Mouse (Mus musculus) adipose tissue, adult 10 weeks (tissue): ENCODE data around the gene Pkd1l3. TPM values are rescaled to one million over a fixed set of nuclear protein-coding genes. Genes with fewer than 3 reads are reported as not detected.

Source experiments
- polyA plus RNA-seq: library from polyadenylated mRNA; stranded (reverse); fragments of 350-450 nt; fragmentation: Illumina TruSeq; extraction: RNeasy Lipid Tissue Mini Kit (QIAGEN cat#74804); gene quantifications from one replicate; pipeline ENCODE4 v1.2.3, GENCODE M21; 2014; ENCODE audit warnings: low read depth, low replicate concordance

Gene Pkd1l3
- polyA plus RNA-seq = 1.2 TPM

DNA sequence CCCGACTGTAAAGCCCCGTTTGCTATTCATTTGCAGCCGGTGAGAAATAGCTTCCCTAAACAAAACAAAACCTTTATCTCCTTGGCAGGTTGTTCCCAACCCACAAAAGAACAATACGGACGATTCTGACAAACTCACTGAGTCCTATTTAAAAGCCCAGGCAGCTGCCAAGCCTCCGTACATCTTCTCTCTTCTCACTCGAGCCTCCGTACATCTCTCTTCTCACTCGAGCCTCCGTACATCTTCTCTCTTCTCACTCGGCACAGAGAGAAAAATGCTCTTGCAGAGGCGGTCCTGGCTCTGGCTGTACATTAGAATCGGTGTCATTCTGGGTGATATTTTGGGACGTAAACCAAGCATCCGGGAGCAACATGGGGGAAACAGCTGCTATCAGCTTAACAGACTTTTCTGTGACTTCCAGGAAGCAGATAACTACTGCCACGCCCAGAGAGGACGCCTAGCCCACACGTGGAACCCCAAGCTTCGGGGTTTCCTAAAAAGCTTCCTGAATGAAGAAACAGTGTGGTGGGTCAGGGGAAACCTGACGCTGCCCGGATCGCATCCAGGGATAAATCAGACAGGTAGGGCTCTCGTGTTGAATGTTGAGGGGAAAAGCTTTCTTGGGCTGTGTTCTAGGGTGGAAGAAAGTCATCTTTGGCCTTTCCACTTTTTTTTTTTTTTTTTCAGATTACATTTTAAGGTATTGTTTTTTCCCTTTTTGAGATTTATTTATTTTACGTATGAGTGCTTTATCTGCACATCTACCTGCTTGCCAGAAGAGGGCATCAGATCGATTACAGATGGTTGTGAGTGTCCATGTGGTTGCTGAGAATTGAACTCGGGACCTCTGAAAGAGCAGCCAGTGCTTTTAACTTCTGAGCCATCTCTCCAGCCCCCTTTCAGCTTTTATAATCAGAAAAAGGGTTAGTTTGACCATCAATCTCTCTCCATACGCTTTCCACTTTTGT, at the start of gene Pkd1l3:
TSS of gene Pkd1l3 (plus strand) at position 275 of the 968 bp plus-strand sequence.

DNA sequence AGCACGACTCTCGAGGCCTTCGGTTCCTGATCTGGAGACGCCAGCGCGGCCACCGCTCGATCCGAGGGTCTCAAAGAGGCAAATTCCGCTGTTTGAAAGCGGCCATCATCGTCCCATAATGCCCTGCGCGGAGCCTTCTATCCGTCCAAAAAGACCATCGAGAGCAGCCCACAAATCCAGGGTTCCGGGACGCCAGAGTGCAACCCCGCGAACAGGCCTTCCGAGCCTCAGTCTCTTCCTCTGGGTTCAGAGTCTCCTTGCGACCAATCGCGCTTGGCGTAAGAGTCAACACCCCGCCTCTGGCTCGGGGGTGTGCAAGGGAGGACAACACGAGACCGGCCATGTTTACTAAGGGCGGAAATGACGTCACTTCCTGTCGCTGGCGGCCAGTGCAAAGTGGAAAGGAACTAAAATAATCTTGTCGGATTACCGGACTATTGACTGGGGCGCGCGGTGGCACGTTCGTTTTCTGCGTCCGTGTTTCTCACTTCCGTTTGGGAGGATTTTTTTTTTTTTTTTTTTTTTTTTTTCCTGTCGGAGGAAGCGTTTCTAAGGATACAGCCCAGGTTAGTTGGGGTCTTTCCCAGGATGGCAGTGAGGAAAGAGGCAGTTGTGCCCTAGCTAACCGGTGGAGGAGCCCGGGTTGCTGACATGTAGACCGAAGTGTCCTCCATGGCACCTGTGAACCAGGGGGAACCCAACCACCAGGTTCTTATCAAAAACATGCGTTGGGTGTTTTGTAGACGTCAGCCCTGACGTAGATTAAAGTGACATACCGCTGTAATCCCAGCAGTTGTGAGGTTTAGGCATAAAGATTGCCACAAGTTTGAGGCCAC, 48.6 kb upstream of the Pkd1l3 start, which contains the start of the genes Dhx38 and Txnl4b:
TSS of gene Dhx38 (minus strand) at position 364 of the 836 bp plus-strand sequence.
TSS of gene Txnl4b (plus strand) at position 395 of the 836 bp plus-strand sequence.

DNA sequence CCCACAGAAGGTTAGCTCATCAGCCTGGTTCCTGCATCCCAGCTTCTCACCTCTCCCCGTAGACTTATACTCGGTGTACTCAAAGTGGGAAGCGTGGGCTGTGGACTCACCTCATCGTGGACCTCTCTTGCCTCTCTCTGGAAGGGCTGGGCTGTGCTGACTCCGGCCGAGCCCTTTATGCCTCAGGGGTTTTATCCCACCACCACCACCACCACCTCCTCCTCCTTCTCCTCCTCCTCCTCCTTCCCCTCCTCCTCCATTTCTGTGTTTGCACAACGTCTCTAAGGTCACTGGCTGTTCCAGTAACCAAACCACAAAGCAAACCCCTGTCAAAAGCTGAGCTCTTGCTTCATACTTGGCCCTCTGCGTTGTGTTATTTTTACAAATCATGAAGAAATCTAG, 35.4 kb upstream of the Pkd1l3 start, which contains the start of gene Hp:
TSS of gene Hp (minus strand) at position 273 of the 402 bp plus-strand sequence.

DNA sequence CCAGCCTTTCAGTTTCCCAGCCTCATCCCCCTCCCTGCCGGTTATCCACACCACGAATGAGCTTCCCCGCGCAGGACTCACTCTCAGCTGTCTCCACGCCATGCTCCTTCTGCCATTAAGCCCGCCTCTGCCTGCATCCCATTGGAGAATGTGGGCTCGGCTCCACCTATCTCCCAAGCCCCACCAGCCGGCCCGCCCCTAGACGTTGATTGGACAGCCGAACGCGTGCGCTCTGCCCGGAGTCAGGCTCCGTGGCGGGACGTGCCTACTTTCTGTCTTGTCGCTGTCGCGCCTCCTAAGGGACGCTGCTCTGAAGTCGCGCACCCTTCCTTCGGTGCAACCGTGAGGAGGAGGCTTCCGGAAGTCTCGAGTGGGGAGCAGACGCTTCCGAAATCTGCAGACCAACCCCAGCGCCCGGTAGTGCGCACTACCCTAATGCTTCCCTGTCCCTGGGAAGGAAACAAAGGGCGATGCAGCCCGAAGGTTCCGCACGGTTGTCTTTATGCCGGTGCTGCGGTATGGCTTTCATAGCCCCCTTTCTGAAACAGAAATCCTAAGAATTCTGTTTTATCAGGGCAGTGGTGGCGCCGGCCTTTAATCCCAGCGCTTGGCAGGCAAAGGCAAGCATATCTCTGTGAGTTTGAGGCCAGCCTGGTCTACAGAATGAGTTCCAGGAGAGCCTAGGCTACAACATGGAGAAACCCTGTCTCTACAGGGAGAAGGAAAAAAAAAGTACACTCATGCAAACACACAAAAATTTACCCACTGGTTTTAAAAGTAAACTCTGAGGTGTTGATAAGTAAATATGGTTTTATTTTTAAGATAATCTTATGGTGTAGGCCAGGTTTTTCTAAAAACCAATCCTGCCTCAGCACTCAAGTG, 5.8 kb upstream of the Pkd1l3 start, which contains the start of gene Dhodh:
TSS of gene Dhodh (minus strand) at position 403 of the 882 bp plus-strand sequence.

DNA sequence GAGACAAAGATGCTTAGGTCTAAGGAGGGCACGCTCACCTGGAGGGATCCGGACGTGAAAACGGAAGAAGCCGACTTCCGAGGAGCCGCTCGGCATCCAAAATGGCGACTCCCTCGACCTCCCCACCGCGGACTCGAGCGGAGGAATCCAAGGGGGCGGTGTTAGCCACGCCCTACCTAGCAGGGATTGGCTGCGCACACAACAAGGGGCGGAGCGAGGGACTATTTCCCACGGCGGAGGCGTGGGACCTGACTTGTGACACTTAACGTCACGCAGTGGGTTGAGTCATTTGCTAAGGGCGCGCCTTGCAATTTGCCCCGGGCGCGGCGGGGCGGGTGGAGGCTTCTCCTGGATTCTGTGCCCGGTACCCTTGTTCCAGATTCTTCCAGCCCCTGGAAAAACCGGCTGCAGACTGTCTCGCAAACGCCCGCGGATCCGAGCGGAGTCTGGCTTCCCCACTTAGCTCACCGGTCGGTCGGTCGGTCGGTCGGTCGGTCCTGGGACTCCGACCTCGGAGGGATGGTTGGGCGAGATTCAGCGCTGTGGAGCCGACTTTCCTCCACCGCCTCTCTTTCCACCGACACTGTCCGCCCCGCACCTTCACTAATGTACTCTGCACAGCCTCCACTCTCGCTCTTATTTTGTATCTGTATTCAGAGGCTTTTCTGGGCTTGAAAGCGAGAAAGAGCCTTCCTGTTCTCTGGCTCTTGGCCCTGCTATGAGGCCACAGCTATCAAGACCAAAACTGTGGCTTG, 79.0 kb downstream of the Pkd1l3 start, which contains the start of gene Ist1:
TSS of gene Ist1 (minus strand) at position 115 of the 755 bp plus-strand sequence.

DNA sequence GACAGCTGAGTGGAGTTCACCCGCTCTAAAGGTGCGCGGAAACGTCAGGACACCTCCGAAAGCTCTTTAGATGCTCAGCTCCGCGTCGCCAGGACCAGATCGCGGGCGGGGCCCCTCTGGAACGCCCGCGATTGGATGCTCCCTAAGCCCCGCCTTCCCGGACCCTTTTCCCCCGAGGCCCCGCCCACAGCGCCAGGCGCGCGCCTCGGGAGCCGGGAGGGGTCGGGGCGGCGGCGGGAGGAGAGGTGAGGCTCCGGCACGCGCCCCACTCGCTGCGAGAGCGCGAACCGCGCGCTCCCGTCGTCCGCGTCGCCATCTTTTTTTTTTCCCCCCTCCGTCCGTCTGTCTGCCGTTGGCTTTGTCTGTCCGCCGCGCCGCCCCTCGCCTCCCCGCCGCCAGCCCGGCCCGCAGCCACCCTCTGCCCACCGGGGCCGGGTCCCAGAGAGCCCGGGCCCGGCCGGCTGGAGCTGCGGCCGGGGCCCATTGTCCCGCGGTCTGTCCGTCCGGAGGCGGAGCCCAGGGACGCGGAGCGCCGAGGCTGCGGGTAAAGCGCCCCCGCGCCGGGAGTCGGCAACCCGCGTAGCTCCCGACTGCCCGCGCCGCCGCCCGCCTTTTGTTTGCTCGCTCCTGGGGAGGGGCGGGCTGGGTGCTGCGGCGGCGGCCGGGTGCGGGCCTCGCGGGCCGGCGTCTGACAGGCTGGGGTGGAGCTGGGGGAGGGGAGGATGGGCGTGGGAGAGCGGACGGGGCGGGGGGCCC, 91.2 kb downstream of the Pkd1l3 start, which contains the start of gene Zfp821:
TSS of gene Zfp821 (plus strand) at position 227 of the 756 bp plus-strand sequence.

Other genes with a start within 250 kb of the Pkd1l3 start
- 7.3 TPM for gene Pmfbp1, start 120.5 kb upstream of the Pkd1l3 start, polyA plus RNA-seq
- gene Dhx38, start 48.7 kb upstream of the Pkd1l3 start, polyA plus RNA-seq = 16.6 TPM
- 12.3 TPM for gene Txnl4b, start 48.6 kb upstream of the Pkd1l3 start, polyA plus RNA-seq
- gene Hp, start 35.3 kb upstream of the Pkd1l3 start, polyA plus RNA-seq = 1,860 TPM
- gene Dhodh, start 5.8 kb upstream of the Pkd1l3 start, polyA plus RNA-seq = 18.5 TPM
- gene Ist1, start 78.7 kb downstream of the Pkd1l3 start, polyA plus RNA-seq = 74.1 TPM
- 11.2 TPM for gene Zfp821, start 91.0 kb downstream of the Pkd1l3 start, polyA plus RNA-seq
- 14.7 TPM for gene Atxn1l, start 123.2 kb downstream of the Pkd1l3 start, polyA plus RNA-seq
- 63.7 TPM for gene Ap1g1, start 164.0 kb downstream of the Pkd1l3 start, polyA plus RNA-seq